Mouse (Mus musculus): ENCODE results near the gene Usp17ld. TPM values are rescaled to one million over a fixed set of nuclear protein-coding genes. Genes with fewer than 3 reads are reported as not detected.
"Not testable (repeated sequence)": the region's sequence is repeated elsewhere in the genome, so short reads cannot be mapped to it uniquely, and the experiment has no call there.

Gene Usp17ld
- polyA plus RNA-seq (2016; fragmentation: Nextera tagmentation; extraction: Ambion mirVana): not detected in 2 replicates

GRCm38 (mm10) chr7:103252405-103252804 lies at the start of gene Usp17ld:
TSS of gene Usp17ld (minus strand) at chr7:103252505.
- not testable (repeated sequence) for DNase-seq (ENCODE audit: low spot score); H3K4me3 ChIP-seq; H3K4me1 ChIP-seq

GRCm38 (mm10) chr7:103216696-103217095 lies 35.6 kb downstream of the Usp17ld start, which contains the start of gene Olfr594:
TSS of gene Olfr594 (plus strand) at chr7:103216996.
- no peaks in the 10 kb centered on the region for H3K4me1 ChIP-seq

More at GRCm38 (mm10) chr7:103252405-103252804, at the start of gene Usp17ld:
- not testable (repeated sequence) for H3K9me3 ChIP-seq; H3K36me3 ChIP-seq (replicated peaks); H3K27me3 ChIP-seq (replicated peaks; ENCODE audit: low read depth, poor library complexity, severe bottlenecking); H3K27ac ChIP-seq (replicated peaks)

GRCm38 (mm10) chr7:103212050-103212449 lies 40.3 kb downstream of the Usp17ld start:
- not testable (repeated sequence) for DNase-seq (ENCODE audit: low spot score); H3K4me3 ChIP-seq; H3K36me3 ChIP-seq (replicated peaks); H3K9me3 ChIP-seq; H3K4me1 ChIP-seq; H3K27ac ChIP-seq (replicated peaks); H3K27me3 ChIP-seq (replicated peaks; ENCODE audit: low read depth, poor library complexity, severe bottlenecking)
- 91% methylated on average over 5 of the region's 5 CpGs for WGBS

More at GRCm38 (mm10) chr7:103216696-103217095, 35.6 kb downstream of the Usp17ld start, which contains the start of gene Olfr594:
- H3K4me3 ChIP-seq: no peak within 1 kb of the TSS
- H3K27ac ChIP-seq (replicated peaks): no peak within 1 kb of the TSS
- no peaks in the 10 kb centered on the region for H3K36me3 ChIP-seq (replicated peaks)
- DNase-seq (ENCODE audit: low spot score): no peak
- H3K27me3 ChIP-seq (replicated peaks; ENCODE audit: low read depth, poor library complexity, severe bottlenecking): no peaks in the 10 kb centered on the region
- no peaks in the 10 kb centered on the region for H3K9me3 ChIP-seq

GRCm38 (mm10) chr7:103211562-103211961 lies 40.7 kb downstream of the Usp17ld start, which contains the start of gene Olfr593:
TSS of gene Olfr593 (plus strand) at chr7:103211862.
- Histone ChIP-seq H3K4me1 (no peaks in the 10 kb centered on the region), H3K27ac (replicated peaks) (no peak within 1 kb of the TSS), H3K4me3 (no peak within 1 kb of the TSS), H3K36me3 (replicated peaks) (no peaks in the 10 kb centered on the region), H3K9me3 (no peaks in the 10 kb centered on the region), H3K27me3 (replicated peaks; ENCODE audit: low read depth, poor library complexity, severe bottlenecking) (no peaks in the 10 kb centered on the region)
- no peak for DNase-seq (ENCODE audit: low spot score)
- WGBS: 85% methylated on average over 1 of the region's 1 CpGs

Small RNAs within 50 kb of the gene (microRNA-seq; reads per million reads assigned to microRNA genes)
- gene Gm23550: not detected
- gene Gm25171: not detected

Other genes with a start within 250 kb of the Usp17ld start
- not detected in 2 replicates for gene Olfr582, start 214.5 kb downstream of the Usp17ld start, polyA plus RNA-seq (2016; fragmentation: Nextera tagmentation; extraction: Ambion mirVana)
- not detected in 2 replicates for gene Olfr583, start 201.2 kb downstream of the Usp17ld start, polyA plus RNA-seq (2016; fragmentation: Nextera tagmentation; extraction: Ambion mirVana)
- gene Olfr584, start 170.6 kb downstream of the Usp17ld start, polyA plus RNA-seq (2016; fragmentation: Nextera tagmentation; extraction: Ambion mirVana): not detected in 2 replicates
- gene Olfr585, start 154.8 kb downstream of the Usp17ld start, polyA plus RNA-seq (2016; fragmentation: Nextera tagmentation; extraction: Ambion mirVana): not detected in 2 replicates
- gene Olfr586, start 126.9 kb downstream of the Usp17ld start, polyA plus RNA-seq (2016; fragmentation: Nextera tagmentation; extraction: Ambion mirVana): not detected in 2 replicates
- not detected in 2 replicates for gene Olfr588-ps1, start 111.6 kb downstream of the Usp17ld start, polyA plus RNA-seq (2016; fragmentation: Nextera tagmentation; extraction: Ambion mirVana)
- gene Olfr589, start 96.1 kb downstream of the Usp17ld start, polyA plus RNA-seq (2016; fragmentation: Nextera tagmentation; extraction: Ambion mirVana): not detected in 2 replicates
- not detected in 2 replicates for gene Olfr591, start 74.2 kb downstream of the Usp17ld start, polyA plus RNA-seq (2016; fragmentation: Nextera tagmentation; extraction: Ambion mirVana)
- gene Olfr592, start 67.7 kb downstream of the Usp17ld start, polyA plus RNA-seq (2016; fragmentation: Nextera tagmentation; extraction: Ambion mirVana): not detected in 2 replicates
- gene Olfr593, start 40.6 kb downstream of the Usp17ld start, polyA plus RNA-seq (2016; fragmentation: Nextera tagmentation; extraction: Ambion mirVana): not detected in 2 replicates
- gene Olfr594, start 35.5 kb downstream of the Usp17ld start, polyA plus RNA-seq (2016; fragmentation: Nextera tagmentation; extraction: Ambion mirVana): not detected in 2 replicates
- gene Olfr596, start 53.1 kb upstream of the Usp17ld start, polyA plus RNA-seq (2016; fragmentation: Nextera tagmentation; extraction: Ambion mirVana): not detected in 2 replicates
- not detected in 2 replicates for gene Olfr597, start 63.8 kb upstream of the Usp17ld start, polyA plus RNA-seq (2016; fragmentation: Nextera tagmentation; extraction: Ambion mirVana)
- gene Olfr598, start 71.1 kb upstream of the Usp17ld start, polyA plus RNA-seq (2016; fragmentation: Nextera tagmentation; extraction: Ambion mirVana): not detected in 2 replicates
- not detected in 2 replicates for gene Olfr599, start 83.4 kb upstream of the Usp17ld start, polyA plus RNA-seq (2016; fragmentation: Nextera tagmentation; extraction: Ambion mirVana)
- not detected in 2 replicates for gene Olfr600, start 97.2 kb upstream of the Usp17ld start, polyA plus RNA-seq (2016; fragmentation: Nextera tagmentation; extraction: Ambion mirVana)
- not detected in 2 replicates for gene Olfr601, start 110.2 kb upstream of the Usp17ld start, polyA plus RNA-seq (2016; fragmentation: Nextera tagmentation; extraction: Ambion mirVana)
- not detected in 2 replicates for gene Olfr603, start 133.7 kb upstream of the Usp17ld start, polyA plus RNA-seq (2016; fragmentation: Nextera tagmentation; extraction: Ambion mirVana)
- gene Usp17lc, start 162.6 kb upstream of the Usp17ld start, polyA plus RNA-seq (2016; fragmentation: Nextera tagmentation; extraction: Ambion mirVana): not detected in 2 replicates
- gene Olfr605, start 192.9 kb upstream of the Usp17ld start, polyA plus RNA-seq (2016; fragmentation: Nextera tagmentation; extraction: Ambion mirVana): not detected in 2 replicates
- not detected in 2 replicates for gene Olfr606, start 196.5 kb upstream of the Usp17ld start, polyA plus RNA-seq (2016; fragmentation: Nextera tagmentation; extraction: Ambion mirVana)
- gene Olfr607, start 211.6 kb upstream of the Usp17ld start, polyA plus RNA-seq (2016; fragmentation: Nextera tagmentation; extraction: Ambion mirVana): not detected in 2 replicates
- gene Olfr608, start 217.4 kb upstream of the Usp17ld start, polyA plus RNA-seq (2016; fragmentation: Nextera tagmentation; extraction: Ambion mirVana): not detected in 2 replicates
- gene Olfr609, start 245.6 kb upstream of the Usp17ld start, polyA plus RNA-seq (2016; fragmentation: Nextera tagmentation; extraction: Ambion mirVana): not detected in 2 replicates

Data from embryonic facial prominence, embryonic 10.5 days (tissue).